Mouse (Mus musculus) B cell, adult 67 days (primary cell): ENCODE data around the gene B3galt1. TPM values are rescaled to one million over a fixed set of nuclear protein-coding genes. Genes with fewer than 3 reads are reported as not detected.

ENCODE experiments used
- total RNA-seq, 2 experiments: library from RNA; stranded (reverse); gene quantifications; 4 replicates each; pipeline ENCODE4 v1.2.4; 2023

B3galt1 gene
- not detected for total RNA-seq

DNA sequence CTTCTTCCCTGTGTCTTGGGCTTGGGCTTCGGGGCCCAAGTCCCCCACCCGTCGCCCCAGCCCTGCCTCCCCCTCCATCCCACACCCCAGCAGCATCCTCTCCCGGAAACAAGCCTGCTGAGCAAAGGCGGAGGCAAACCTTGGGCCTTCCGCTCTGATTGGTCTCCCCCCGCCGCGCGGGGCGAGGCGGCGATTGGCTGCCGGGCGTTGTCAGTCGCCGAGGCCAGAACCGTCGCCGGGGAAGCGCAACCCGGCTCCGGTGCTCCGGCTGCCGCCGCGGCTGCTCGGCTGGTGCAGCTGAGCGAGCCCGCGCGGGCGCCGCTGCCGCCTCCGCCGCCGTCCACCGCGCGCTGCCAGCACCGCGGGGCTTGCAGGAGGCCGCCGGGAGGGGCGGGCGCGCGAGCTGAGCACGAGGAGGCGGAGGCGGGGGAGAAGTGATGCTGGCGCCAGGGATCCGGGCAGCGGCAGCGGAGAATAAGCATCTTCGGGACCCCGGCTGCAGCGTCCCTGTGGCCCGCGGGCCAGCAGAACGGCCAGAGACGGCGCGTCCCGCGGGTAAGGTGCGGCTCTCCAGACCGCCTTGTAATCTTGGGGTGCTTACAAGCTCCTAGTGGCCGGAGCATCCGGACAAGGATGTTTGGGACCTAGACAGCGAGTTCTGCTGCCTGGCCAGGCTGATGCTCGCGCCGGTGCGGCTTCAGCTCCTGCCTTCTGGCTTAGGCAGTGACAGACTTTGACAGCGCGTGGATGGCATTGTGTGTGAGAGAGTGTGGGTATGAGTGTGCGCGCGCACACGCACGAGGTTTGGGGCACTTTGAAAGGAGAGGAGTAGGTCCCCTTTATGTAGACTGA, at the start of gene B3galt1:
B3galt1 (plus strand) TSS at position 392 of the 852 bp plus-strand sequence.

Other genes with a start within 250 kb of the B3galt1 start
- not detected for gene Gm21830, start 152.1 kb upstream of the B3galt1 start, total RNA-seq
- gene Gm26727, start 132.7 kb upstream of the B3galt1 start, total RNA-seq, result not detected
- gene Xirp2, start 119.9 kb upstream of the B3galt1 start, total RNA-seq, result not detected